Mouse (Mus musculus) spleen, postnatal 0 days (tissue): ENCODE data around the gene Gm9922. TPM values are rescaled to one million over a fixed set of nuclear protein-coding genes. Genes with fewer than 3 reads are reported as not detected.

Experiments
- polyA plus RNA-seq: library from polyadenylated mRNA; unstranded; fragments of >200 nt; fragmentation: Nextera tagmentation; extraction: Ambion mirVana; gene quantifications from 2 replicates; pipeline ENCODE4 v1.2.1, GENCODE M21; 2015

The Gm9922 gene
- polyA plus RNA-seq = 0.80 and 1.2 TPM in 2 replicates

DNA sequence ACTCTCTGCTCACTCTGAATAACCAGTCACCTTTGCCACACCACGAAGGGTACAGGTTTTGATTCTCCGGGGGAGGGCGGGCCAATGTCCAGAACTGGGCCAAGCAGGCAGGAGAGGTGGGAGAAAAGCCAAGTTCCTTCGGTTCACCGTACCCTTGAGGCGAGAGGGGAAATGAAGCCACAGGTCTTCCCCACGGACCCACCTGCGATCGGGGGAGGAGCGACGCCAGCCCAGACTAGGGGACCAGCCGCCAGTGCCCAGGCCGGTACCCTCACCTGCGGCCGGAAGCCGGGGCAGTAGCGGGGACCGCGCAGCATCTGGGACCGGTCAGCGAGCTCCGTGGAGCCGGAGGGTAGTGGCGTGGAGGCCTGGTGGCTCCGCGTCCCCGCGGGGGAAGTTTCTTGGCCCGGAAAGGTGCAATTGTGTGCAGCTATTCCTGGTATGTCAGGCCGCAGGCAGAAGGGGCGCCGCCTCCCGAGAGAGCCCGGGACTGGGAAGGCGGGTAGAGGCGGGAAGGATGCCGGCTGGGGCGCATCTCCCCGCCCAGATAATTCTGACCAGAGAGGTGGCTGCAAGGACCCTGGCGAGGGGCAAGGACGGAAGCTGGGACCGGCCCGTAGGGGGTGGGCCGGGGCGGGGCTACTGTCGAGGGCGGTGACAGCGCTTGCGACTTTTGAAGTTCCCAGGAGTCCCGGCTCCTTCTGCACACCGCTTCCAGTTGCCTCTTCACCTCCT, at the start of gene Gm9922, which contains the start of gene Lmo7:
Gene Gm9922 (minus strand): TSS at position 578 of the 735 bp plus-strand sequence.
Gene Lmo7 (plus strand): TSS at position 721 of the 735 bp plus-strand sequence.

Other genes with a start within 250 kb of the Gm9922 start
- gene Tbc1d4, start 120.6 kb downstream of the Gm9922 start, polyA plus RNA-seq = 5.4 and 6.0 TPM in 2 replicates
- gene Commd6, start 89.1 kb downstream of the Gm9922 start, polyA plus RNA-seq = 62.7 and 66.7 TPM in 2 replicates
- 79.8 and 81.6 TPM in 2 replicates for gene Uchl3, start 75.8 kb downstream of the Gm9922 start, polyA plus RNA-seq
- 1.5 and 1.8 TPM in 2 replicates for gene Lmo7, start 143 bp upstream of the Gm9922 start, polyA plus RNA-seq